ENCODE assay signal across 7 mouse cellular contexts in the genomic region with DNA sequence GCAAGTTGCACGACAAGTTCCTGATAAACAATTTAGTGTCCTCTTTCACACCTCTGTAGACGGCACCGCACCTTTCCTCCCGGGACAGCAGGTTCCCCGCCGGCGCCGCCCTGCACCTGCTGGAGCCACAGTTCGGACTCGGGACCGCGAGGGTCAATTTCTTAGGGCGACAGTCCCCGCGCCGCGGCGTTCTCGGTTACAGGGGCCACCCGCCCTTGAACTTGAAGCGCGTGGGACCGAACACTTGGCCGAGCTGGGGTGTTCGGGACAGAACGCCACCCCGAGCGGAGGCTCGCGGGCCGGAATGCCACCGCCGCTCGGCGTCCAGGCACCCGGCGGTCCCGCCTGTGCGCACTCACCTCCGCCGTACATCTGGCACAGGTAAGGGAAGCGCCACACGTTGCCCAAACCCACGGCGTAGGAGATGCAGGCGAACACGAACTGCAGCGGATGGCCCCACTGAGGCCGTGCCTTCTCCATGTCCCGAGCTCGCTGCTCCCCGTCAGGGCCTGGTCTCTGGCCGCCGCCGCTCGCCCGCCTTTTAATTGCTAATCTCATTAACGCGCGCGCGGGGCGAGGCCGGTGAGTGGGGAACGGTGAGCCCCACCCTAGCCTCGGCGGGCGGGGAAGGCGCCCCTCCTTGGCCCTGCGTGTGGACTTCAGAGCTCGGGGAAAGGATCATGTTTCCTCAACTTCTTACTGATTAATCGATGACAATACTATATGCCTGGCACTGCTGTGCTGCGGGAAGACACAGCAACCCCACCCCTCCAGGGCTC. TPM values are rescaled to one million over a fixed set of nuclear protein-coding genes. Genes with fewer than 3 reads are reported as not detected.
DNase-seq lines count a peak whose midpoint lies in the region; ATAC-seq and TF ChIP-seq lines count a peak whose summit lies in the region.

Gene Ccr9 (plus strand): TSS at position 113 of the 779 bp plus-strand sequence.
Gene Slc6a20a (minus strand): TSS at position 559 of the 779 bp plus-strand sequence.

- ATAC-seq in forebrain, embryonic 11.5 days (replicated peaks; ENCODE audit: low FRiP score): peak; percentile 70
- peak; percentile 71 for ATAC-seq in lung, embryonic 14.5 days (ENCODE audit: insufficient read depth)

- H3K4me3 ChIP-seq in E14TG2a.4 (replicated peaks; ENCODE audit: low read length): peak within 1 kb of the TSS; percentile 74
- peak within 1 kb of the TSS; percentile 35 for H3K4me3 ChIP-seq in forebrain, embryonic 11.5 days (ENCODE audit: low read depth, low read length)
- peak within 1 kb of the TSS; percentile 56 for H3K4me3 ChIP-seq in kidney, adult 2 months (ENCODE audit: insufficient read depth, low read depth, low read length)
- H3K4me3 ChIP-seq in lung, embryonic 14.5 days (ENCODE audit: low read depth, low read length): peak within 1 kb of the TSS; percentile 41
- H3K4me3 ChIP-seq in olfactory bulb, adult 2 months (ENCODE audit: insufficient read depth, low read depth, low read length): peak within 1 kb of the TSS; percentile 37

- no peak for TF ChIP-seq CTCF in E14TG2a.4 (conservative IDR thresholded peaks at IDR 0.05; ENCODE audit: low read length)
- no peak for TF ChIP-seq CTCF in kidney, adult 2 months (conservative IDR thresholded peaks at IDR 0.05; ENCODE audit: insufficient read depth, insufficient read length, low read depth, low read length)
- no peak for TF ChIP-seq CTCF in lung, embryonic 14.5 days (IDR thresholded peaks at IDR 0.05; ENCODE audit: low read depth)
- TF ChIP-seq CTCF in olfactory bulb, adult 2 months (IDR thresholded peaks at IDR 0.05; ENCODE audit: insufficient read depth, low read depth, low read length): no peak

- peak within 1 kb of the TSS; percentile 73 for H3K4me2 ChIP-seq in forebrain, embryonic 11.5 days (ENCODE audit: low read depth, low read length, severe bottlenecking)
- peak within 1 kb of the TSS; percentile 68 for H3K4me2 ChIP-seq in lung, embryonic 14.5 days

- H3K27ac ChIP-seq in forebrain, embryonic 11.5 days (ENCODE audit: low read depth, low read length): no peak within 1 kb of the TSS
- peak within 1 kb of the TSS; percentile 18; the same call in 1 of the 2 replicates for H3K27ac ChIP-seq in kidney, adult 2 months (ENCODE audit: insufficient read depth, low read depth, low read length)
- H3K27ac ChIP-seq in lung, embryonic 14.5 days (ENCODE audit: low read depth): no peak within 1 kb of the TSS
- H3K27ac ChIP-seq in olfactory bulb, adult 2 months (ENCODE audit: insufficient read depth, low read depth, low read length): no peak within 1 kb of the TSS

- peaks cover 11% of the 10 kb centered on the region for H3K4me1 ChIP-seq in E14TG2a.4 (replicated peaks; ENCODE audit: low read depth, low read length)
- H3K4me1 ChIP-seq in forebrain, embryonic 11.5 days (replicated peaks; ENCODE audit: control insufficient read depth, insufficient read depth, low read length): peaks cover 7% of the 10 kb centered on the region; the same call in 1 of the 2 replicates
- no peaks in the 10 kb centered on the region for H3K4me1 ChIP-seq in kidney, adult 2 months (ENCODE audit: control insufficient read depth, insufficient read depth, low read length)
- no peaks in the 10 kb centered on the region for H3K4me1 ChIP-seq in lung, embryonic 14.5 days (ENCODE audit: insufficient read depth)
- peaks cover 8% of the 10 kb centered on the region for H3K4me1 ChIP-seq in olfactory bulb, adult 2 months (ENCODE audit: control insufficient read depth, insufficient read depth, low read length)

- H3K27me3 ChIP-seq in E14TG2a.4 (ENCODE audit: insufficient read depth, low read length): peaks cover 71% of the 10 kb centered on the region
- H3K27me3 ChIP-seq in forebrain, embryonic 11.5 days (ENCODE audit: control insufficient read depth, insufficient read depth, low read length): peaks cover 25% of the 10 kb centered on the region
- H3K27me3 ChIP-seq in kidney, adult 2 months (replicated peaks; ENCODE audit: control insufficient read depth, insufficient read depth, low read length): no peaks in the 10 kb centered on the region
- peaks cover 48% of the 10 kb centered on the region for H3K27me3 ChIP-seq in lung, embryonic 14.5 days (ENCODE audit: insufficient read depth, low read length)

- H3K9ac ChIP-seq in forebrain, embryonic 11.5 days (ENCODE audit: low read length): peak within 1 kb of the TSS; percentile 35
- peak within 1 kb of the TSS; percentile 23; the same call in 1 of the 2 replicates for H3K9ac ChIP-seq in lung, embryonic 14.5 days

- whole genome bisulfite sequencing in forebrain, embryonic 11.5 days: 1% methylated on average over 70 of the region's 73 CpGs
- 2% methylated on average over 73 of the region's 73 CpGs for whole genome bisulfite sequencing in kidney, adult 2 months
- WGBS in lung, embryonic 14.5 days: under 1% methylated on average over 73 of the region's 73 CpGs
- WGBS in olfactory bulb, adult 2 months: 1% methylated on average over 73 of the region's 73 CpGs

- no peaks in the 10 kb centered on the region for H3K9me3 ChIP-seq in E14TG2a.4 (ENCODE audit: low read length)
- no peaks in the 10 kb centered on the region for H3K9me3 ChIP-seq in forebrain, embryonic 11.5 days (ENCODE audit: control insufficient read depth, low read length)
- no peaks in the 10 kb centered on the region for H3K9me3 ChIP-seq in lung, embryonic 14.5 days (ENCODE audit: low read depth, low read length)

- DNase-seq in T-cell, adult 2 months (ENCODE audit: low spot score): peak; percentile 18
- peak; percentile 69 for DNase-seq in forebrain, embryonic 11.5 days (ENCODE audit: low spot score)
- peak; percentile 84 for DNase-seq in kidney, adult 2 months
- peak; percentile 21 for DNase-seq in lung, embryonic 14.5 days
- DNase-seq in layer of hippocampus, postnatal 10 days (ENCODE audit: low spot score in 2 of 2): no peak

- TF ChIP-seq POLR2A in kidney, adult 2 months (IDR thresholded peaks at IDR 0.05; ENCODE audit: low read depth, low read length): no peak
- TF ChIP-seq POLR2A in olfactory bulb, adult 2 months (IDR thresholded peaks at IDR 0.05; ENCODE audit: insufficient read depth, low read depth, low read length): no peak

- no peaks in the 10 kb centered on the region for H3K36me3 ChIP-seq in E14TG2a.4 (ENCODE audit: insufficient read depth, low read length)
- no peaks in the 10 kb centered on the region for H3K36me3 ChIP-seq in forebrain, embryonic 11.5 days (ENCODE audit: control insufficient read depth, insufficient read depth, low read length)
- H3K36me3 ChIP-seq in kidney, adult 2 months (ENCODE audit: control insufficient read depth, insufficient read depth, low read length): no peaks in the 10 kb centered on the region
- no peaks in the 10 kb centered on the region for H3K36me3 ChIP-seq in lung, embryonic 14.5 days (ENCODE audit: insufficient read depth)

RNA-seq across cellular contexts. Expression of gene Ccr9, which starts in this region (rescaled TPM):
- polyA plus RNA-seq in forebrain, embryonic 11.5 days (2014; fragmentation: Nextera tagmentation; extraction: Ambion mirVana): 0.04 and 0.08 TPM in 2 replicates
- 0.24 and 0.91 TPM in 2 replicates for polyA plus RNA-seq in kidney, adult 2 months (2012; rRNA removed)
- 0.09 TPM in 2 replicates for polyA plus RNA-seq in lung, embryonic 14.5 days (2014; fragmentation: Nextera tagmentation; extraction: Ambion mirVana)
- polyA plus RNA-seq in olfactory bulb, adult 2 months (2012; ENCODE audit: insufficient read depth, insufficient read length, low replicate concordance, missing spikeins): 500 TPM in 1 of 2 replicates, not detected in the other
- total RNA-seq in layer of hippocampus, postnatal 10 days (2021): under 1 TPM in 1 of 2 experiments, not detected in 1; 0.09 TPM

RNA-seq across cellular contexts. Expression of gene Slc6a20a, which starts in this region (rescaled TPM):
- 0.28 and 0.77 TPM in 2 replicates for polyA plus RNA-seq in forebrain, embryonic 11.5 days (2014; fragmentation: Nextera tagmentation; extraction: Ambion mirVana)
- polyA plus RNA-seq in kidney, adult 2 months (2012; rRNA removed): 26.8 and 40.4 TPM in 2 replicates
- 0.13 and 0.14 TPM in 2 replicates for polyA plus RNA-seq in lung, embryonic 14.5 days (2014; fragmentation: Nextera tagmentation; extraction: Ambion mirVana)
- polyA plus RNA-seq in olfactory bulb, adult 2 months (2012; ENCODE audit: insufficient read depth, insufficient read length, low replicate concordance, missing spikeins): not detected in 2 replicates
- 10 to 100 TPM; 12.4 to 19.4 TPM for total RNA-seq in layer of hippocampus, postnatal 10 days (2021)

Comparison
In these comparisons a context has a peak if more than half of its experiments do, and no peak if none do; other contexts are left out.
1. RNA of gene Ccr9 (polyA plus RNA-seq): 500 TPM in olfactory bulb, adult 2 months; 0.24 to 0.91 TPM in kidney, adult 2 months, 0.09 TPM in lung, embryonic 14.5 days and 0.04 to 0.08 TPM in forebrain, embryonic 11.5 days; every median in the first group is over 10 times any median in the second.
2. RNA of gene Slc6a20a (polyA plus RNA-seq): 26.8 to 40.4 TPM in kidney, adult 2 months; 0.28 to 0.77 TPM in forebrain, embryonic 11.5 days, 0.13 to 0.14 TPM in lung, embryonic 14.5 days and not detected in olfactory bulb, adult 2 months; every median in the first group is over 10 times any median in the second.
3. Peak in DNase-seq, ATAC-seq, H3K4me3 ChIP-seq, H3K9ac ChIP-seq and H3K4me2 ChIP-seq in forebrain, embryonic 11.5 days; RNA of the genes that start here not detected or under 1 TPM.
4. Peak in DNase-seq, ATAC-seq, H3K4me3 ChIP-seq, H3K9ac ChIP-seq and H3K4me2 ChIP-seq in lung, embryonic 14.5 days; RNA of the genes that start here not detected or under 1 TPM.
5. DNase-seq: peak in T-cell, adult 2 months (single experiment) and kidney, adult 2 months (single experiment); none in layer of hippocampus, postnatal 10 days (0 of 2).
6. Peak in every context shown above with its lines, with median percentiles within 50 percentile points of each other: H3K4me3 ChIP-seq.